Mouse (Mus musculus): ENCODE measurements around the gene Glo1.

- no peak for TF ChIP-seq POLR2A (IDR thresholded peaks at IDR 0.05; ENCODE audit: low read depth, low read length)
- peak; percentile 11; the same call in 1 of the 2 replicates for TF ChIP-seq CTCF (IDR thresholded peaks at IDR 0.05; ENCODE audit: extremely low read depth, insufficient read length, insufficient replicate concordance, low read depth, low read length)
These were observed 5.2 kb downstream of the Glo1 start for GRCm38 (mm10) chr17:30621450-30621849.
